Mouse (Mus musculus) hematopoietic stem cell, adult 5-6 weeks (primary cell): ENCODE results near the gene Fcer2a. TPM values are rescaled to one million over a fixed set of nuclear protein-coding genes. Genes with fewer than 3 reads are reported as not detected.

Experiments
- ATAC-seq, 2 experiments: fragments of 125-278 bp in 1 of 2; replicated peaks in 1 of 2; 2 replicates each; pipeline ENCODE4 v1.8.0; 2016 to 2017; ENCODE audit warnings: inconsistent platforms in 2 of 2, mild to moderate bottlenecking in 2 of 2, moderate number of reproducible peaks in 2 of 2, low read depth in 1 of 2, moderate TSS enrichment in 1 of 2; ENCODE audit not compliant: low FRiP score in 2 of 2, poor library complexity in 2 of 2, severe bottlenecking in 2 of 2, insufficient read depth in 1 of 2, low TSS enrichment in 1 of 2
- total RNA-seq: library from RNA; stranded (forward); fragments of 172-1452, 232-1000 nt; gene quantifications from 2 replicates; pipeline ENCODE4 v1.2.3, GENCODE M21; 2017

Gene Fcer2a
- 1.1 TPM in 1 of 2 replicates, not detected in the other for total RNA-seq

DNA sequence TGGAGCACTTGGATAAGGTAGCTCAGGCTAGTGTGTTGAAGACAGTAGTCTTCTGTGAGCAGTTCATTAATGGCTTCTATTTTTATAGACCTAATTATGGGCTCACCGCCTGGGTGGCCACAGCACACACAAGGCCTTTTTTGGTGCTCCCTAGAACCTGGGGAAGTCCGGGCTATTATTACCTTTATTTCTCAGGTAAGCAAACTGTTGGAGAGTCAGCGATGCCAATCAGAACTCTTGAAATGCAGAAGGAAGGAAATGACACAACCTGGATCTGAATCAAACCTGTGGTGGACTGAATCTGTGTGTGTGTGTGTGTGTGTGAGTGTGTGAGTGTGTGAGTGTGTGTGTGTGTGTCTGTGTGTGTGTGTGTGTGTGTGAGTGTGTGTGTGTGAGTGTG is at the start of gene Fcer2a:
TSS of gene Fcer2a (minus strand) at position 55 of the 400 bp plus-strand sequence.
- ATAC-seq = no peak

DNA sequence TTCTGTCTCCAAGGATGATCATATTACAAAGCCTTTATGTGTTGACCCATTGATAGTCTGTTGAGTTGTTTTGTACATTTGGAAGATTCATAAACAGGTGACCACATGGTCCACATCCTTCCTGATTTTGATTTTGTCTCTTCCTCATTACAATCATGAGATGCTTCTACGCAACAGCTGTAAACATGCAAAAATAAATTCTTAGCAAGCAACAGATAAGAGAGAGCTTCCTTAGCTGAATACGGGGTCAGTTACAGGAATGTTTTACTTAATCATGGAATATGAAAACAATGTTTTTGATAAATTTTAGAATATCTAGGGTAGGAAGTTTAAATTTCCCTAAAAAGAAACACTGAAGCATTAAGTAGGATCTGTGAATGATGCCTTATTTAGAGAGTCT is 43.0 kb upstream of the Fcer2a start:
- ATAC-seq = no peak

DNA sequence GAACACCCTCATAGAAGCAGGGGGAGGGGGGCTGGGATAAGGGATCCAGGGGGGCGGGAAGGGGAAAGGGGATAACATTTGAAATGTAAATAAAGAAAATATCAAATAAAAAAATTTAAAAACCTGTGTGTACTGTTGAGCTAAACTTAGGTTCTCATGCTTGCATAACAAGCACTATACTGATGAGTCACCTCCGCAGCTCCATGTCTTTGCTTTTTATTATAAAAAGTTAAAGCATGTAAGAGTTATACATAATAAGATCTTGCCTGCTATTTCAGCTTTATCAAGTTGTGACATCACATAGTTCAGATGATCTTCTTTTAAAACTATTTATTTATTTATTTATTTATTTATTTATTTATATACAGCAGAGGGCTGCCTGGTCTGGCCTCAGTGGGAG is 41.6 kb upstream of the Fcer2a start:
- ATAC-seq = no peak

DNA sequence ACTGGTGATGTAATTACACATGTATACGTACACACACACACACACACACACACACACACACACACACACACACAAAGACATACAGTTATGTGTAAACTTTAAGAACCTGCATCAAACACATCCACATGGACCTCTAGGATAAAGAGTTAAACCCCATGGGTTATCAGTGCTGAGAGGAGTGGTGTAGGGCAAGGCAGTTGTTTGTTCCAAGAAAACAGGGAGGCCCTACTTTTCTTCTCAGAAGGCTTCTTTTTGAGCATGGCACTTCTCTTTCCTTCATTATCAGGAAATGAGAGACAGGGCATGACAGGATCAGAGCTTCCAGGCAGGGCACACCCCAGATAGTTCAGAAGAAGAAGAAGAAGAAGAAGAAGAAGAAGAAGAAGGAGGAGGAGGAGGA is 40.1 kb upstream of the Fcer2a start:
- ATAC-seq = no peak

DNA sequence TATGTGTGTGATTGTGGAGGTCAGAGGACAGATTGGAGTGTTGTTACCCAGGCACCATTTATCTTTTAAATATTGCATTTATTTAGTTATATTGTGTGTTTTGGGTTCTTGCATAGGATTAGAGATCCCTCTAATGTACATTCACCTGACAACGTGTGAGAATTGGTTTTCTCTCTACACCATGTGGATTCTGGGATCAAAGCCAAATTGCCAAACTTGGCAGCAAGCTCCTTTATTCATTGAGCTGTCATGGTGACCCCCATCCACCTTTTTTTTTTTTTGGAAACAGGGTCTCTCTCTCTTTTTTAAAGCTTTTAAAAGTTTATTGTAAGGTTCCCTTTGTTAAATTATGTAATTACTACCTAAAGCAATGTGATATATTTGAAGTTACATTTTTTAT is 27.1 kb upstream of the Fcer2a start:
- no peak for ATAC-seq

DNA sequence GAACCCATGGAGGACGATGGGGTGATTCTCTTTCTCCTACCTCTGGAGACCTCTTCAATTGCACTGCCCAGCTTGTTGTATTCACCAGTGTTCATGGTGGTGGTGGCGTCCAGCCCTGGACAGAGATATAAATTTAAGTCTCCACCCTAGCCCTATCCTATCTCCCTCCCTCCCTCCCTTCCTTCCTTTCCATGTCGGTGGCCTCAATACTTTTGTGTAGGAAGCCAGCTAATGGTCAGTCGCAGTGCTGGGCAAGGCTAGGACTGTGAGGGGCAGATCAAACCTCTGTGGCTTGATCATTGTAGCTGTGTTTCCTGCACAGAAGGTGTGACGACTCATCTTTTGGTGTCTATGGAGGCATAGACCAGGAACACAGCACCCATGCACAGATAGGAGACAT is 26.6 kb upstream of the Fcer2a start, which contains the start of gene Clec4g:
TSS of gene Clec4g (minus strand) at position 101 of the 400 bp plus-strand sequence.
- no peak for ATAC-seq

DNA sequence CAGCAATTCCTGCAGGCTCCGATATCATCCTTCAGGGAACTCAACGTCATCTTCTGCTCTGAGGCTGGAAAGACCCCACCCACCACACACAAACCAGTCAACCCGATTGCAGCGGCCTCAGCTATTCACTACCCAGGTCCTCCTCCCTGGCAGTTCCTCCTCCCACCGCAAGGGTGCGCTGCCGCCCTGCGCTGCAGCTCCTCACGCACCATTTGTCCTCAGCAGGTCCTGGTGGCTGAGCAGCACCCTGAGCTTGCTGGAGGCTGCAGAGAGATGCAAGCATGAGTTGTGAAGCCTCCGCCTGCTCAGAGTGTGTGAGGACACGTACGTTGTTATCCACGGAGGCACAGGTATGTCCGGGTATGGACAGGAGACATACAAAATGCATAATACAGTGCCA is 24.6 kb upstream of the Fcer2a start:
- peak; percentile 97 to 98 for ATAC-seq

DNA sequence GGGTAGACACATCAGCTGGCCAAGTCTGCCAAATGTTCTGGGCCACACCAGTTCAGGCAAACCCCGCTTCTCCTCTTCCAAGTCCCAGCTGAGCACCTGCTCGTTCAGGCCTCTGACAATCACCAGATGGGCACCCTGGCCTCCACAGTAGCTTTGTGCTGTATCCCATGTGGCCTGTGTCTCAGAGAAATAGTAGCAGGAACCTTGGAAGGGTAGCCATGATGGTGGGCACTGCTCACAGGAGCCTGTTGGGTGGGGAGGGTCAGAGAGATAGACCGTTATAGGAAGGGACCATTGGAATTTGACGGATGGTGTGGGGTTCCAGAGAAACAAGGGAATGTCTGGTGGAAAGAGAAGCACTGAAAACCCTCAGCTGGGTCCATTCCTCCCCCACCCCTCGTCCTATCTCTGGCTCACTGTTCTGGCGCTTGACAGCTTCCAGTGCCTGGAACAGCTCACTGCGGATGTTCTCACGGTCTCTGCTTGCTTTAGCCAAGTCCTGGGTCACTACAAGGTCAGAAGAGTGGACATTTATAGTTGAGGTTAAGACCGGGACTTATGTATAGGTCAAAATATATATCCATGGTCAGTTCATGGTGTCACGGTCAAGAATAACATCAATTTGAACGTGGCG is 23.5 kb upstream of the Fcer2a start:
- ATAC-seq = no peak

DNA sequence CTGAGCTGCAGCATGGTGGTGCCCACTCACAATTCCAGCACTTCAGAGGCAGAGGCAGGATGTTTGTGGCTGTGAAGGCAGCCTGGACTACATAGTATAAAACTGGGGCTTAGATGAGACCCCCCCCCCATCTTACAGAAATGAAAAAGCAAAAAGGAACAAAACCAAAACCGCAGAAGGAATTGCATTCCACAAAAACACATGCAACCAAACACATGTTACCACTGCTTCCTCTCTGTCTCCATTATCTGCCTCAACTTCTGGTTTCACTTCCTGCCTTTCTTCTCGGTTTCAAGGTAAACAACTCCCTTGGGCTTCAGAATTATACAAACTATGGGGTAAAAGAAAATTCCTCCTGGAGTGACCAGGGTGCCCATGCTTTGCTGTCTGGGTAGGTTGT is 17.7 kb upstream of the Fcer2a start:
- ATAC-seq = peak; percentile 94 to 95

DNA sequence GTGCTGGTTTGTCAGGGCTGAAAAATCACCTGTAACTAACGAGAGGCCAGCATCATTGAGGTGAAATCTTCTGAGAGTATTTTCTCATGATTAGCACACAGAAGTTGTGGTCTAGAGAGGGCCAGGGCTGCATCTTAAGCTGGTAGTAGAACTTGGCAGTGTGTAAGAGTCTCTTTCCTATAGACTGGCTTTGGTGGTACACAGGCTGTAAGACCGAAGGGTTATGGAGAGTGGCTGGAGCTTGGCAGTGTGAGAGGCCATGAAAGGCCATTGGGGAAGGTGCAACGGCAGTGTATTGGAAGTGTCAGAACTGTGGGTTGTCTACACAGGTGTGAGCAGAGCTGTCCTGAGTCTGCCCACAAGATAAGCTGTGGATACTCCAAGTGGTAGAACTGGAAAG is 16.3 kb upstream of the Fcer2a start:
- no peak for ATAC-seq

DNA sequence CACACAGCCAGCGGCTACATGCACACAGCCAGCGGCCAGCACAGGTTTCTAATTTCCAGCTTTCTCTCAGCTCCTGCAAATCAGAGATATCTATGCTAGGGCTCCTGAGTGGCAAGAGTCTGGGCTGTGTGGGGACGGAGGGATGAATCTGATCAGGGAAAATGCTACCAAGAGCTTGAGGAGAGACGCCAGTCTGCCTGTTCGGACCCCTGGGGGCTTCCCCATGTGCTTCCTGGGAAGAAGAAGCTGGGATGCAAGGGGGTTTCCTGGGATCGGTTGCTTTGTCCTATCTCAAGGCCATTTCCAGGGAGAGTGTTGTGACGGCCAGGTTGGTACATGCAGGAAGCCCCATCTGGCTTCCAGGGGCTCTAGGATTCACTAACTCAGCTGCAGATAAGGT is 13.6 kb upstream of the Fcer2a start:
- ATAC-seq = no peak

DNA sequence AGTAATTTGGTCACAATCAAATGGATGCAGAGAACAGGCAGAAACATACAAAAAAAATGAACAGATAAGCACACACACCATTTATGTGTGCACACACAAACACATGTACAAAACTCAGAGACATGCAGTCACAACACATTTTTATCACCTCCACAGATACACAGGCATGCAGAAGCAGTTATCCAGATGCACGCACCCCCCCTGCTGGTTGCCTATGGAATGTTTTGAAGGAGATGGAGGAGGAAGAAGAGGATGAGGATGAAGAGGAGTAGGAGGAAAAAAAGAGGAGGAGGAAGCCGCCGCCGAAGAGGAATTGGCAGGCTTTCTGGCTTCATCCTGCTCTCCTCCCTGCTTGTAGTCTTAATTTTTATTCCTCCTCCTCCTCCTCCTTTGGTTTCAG is 11.7 kb upstream of the Fcer2a start:
- ATAC-seq = peak in 1 of 2 experiments; percentile 43; a peak in 1 of 4 replicates

DNA sequence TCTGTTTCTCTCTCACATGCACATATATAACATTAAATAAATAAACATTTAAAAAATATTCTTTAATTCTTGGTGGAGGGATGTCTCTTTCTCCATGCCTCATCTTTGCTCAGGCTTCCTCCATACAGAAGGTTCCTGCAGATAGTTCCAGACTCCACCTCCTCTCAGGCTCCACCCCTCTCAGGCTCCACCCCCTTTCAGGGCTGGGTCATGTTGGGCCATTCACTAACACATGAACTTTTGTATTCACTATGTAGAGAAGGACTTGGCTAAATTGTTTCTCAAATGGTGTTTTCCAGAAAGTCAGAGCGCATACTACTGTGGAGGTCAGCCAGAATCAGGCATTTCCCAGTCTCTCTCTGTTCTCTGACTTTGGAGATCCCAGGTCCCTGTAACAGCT is 7.5 kb upstream of the Fcer2a start:
- peak; percentile 42 to 45; a peak in 1 of 4 replicates for ATAC-seq

DNA sequence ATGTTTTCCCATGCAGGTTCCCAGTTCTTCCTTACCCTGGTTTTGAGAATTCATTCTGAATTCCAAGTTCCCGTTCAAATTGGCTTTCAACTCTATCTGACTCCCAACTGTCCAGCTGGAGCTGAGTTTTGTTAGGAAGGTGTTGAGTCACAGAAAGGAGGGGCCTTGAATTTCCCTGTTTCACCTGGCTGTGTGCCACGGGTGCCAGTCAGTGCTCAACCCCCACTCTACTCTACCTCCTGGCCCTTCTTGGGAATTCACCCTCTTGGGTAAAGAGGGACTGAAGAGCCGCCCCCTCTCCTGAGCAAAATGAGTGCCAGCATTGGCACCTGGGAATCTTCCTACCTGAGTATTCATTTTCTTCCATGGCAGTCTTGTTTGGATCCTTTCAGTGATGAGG is 3.2 kb downstream of the Fcer2a start:
- no peak for ATAC-seq

DNA sequence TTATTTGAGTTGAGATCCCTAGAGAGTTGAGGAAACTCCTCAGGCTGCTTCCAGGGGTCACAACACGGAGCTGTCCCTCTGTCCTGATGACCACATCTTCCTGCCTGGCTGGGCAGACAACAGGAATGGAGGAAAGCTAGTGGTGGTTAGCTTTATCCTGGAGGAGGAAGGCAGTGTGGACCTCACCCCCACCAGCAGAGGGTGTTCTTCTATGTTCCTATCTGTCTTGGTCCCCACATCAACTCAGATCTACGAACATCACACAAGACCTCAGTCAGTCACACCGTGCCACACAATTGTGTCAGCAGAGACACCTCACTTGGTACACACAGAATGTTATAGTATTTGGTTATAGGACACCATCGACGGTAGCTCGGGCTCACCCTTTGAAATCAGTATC is 6.4 kb downstream of the Fcer2a start:
- ATAC-seq = peak in 1 of 2 experiments; percentile 62; a peak in 1 of 4 replicates

DNA sequence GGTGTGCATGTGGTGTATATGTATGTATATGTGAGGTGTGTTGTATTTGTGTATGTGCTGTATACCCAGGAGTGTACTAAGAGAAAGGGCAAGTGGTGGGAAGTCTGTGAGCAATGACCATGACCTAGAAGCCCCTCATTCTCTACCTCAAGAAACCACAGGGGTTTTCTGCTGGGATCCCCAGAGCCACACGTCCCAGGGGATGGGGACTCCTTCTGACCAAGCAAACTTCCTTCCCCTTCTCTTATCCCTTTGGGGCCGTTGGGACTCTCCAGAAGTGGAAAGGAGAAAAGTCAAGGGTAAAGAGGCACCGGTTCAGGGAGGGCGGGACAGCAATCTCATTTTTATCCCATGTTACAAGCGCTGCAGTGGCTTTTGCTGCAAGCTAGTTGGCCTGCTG is 8.6 kb downstream of the Fcer2a start:
- ATAC-seq = no peak

DNA sequence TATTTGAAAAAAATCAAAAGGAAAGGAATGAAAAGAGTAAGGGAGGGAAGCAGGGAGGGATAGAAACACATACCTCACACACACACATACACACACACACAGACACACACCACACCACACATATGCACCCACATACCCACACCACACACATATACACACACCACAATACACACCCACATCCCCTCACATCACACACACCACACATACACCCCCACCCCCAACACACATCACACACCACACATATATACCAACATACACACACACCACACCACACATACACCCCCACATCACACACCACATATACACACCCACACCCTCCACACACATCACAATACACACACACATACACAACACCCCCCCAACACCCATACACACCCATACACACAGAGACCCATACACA is 9.4 kb downstream of the Fcer2a start:
- no peak for ATAC-seq

DNA sequence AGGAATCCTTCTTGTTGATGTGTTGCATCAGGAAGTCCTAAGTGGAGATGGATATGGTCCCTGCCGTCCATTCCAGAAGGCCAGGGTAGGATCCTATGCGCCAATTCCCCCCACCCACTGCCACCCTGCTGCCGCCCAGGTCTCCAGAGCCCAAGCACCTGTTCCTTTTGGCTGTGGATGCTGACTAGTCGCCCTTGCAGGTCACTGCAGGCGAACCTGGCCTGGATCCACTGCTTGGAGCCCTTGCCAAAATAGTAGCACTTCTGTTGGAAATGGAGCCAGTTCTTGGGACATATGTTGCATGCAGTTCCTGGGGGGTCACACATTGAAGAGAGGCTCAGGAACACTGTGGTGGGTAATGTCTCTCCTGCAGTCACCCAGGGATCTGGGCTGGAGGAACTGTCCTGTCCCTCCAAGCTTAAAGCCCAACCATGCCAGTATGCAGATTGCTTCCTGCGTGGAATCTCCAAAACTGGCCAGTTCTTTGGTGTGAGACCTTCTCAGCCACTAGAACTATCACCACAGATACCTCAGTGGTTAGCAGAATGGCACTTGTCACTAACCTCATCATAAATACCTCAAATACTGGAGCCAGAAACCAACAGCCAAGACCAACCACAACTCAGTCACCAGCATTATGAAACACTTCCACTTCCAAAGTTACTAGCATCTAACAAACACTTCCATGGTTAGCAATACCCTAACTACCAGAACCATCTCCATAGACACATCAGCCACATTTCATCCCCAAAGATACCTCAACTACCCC is 10.4 kb downstream of the Fcer2a start:
- no peak; a peak in 2 of 4 replicates for ATAC-seq

DNA sequence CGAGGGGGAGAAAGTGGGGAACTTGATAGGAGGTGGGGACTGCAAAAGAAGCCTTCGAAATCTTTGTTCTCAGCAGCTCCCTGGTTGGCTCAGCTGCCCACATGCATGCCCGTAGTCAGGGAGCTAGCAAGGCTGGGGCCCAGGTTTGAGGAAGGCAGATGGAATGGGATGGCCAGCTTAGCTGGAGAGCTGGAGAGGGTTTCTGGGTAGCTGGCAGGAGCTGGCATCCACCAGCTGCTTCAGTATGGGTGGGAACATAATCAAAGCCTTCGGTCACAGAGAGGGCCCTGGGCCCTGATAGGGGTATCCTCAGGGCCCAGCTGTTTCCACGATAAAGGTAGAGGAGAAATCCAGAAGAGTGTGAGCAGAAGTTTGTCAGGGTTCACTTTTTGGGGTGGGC is 11.5 kb downstream of the Fcer2a start:
- no peak for ATAC-seq
